Mouse (Mus musculus) thymus, adult 2 months (tissue): ENCODE data around the gene Hbq1a.

ENCODE experiments used
- CTCF ChIP-seq: fragments of 200-500 bp; IDR thresholded peaks from 2 replicates; pipeline ENCODE4 v1.5.1; 2012; ENCODE audit warnings: mild to moderate bottlenecking, control low read depth, low read length, moderate library complexity, borderline replicate concordance; ENCODE audit not compliant: control insufficient read depth, poor library complexity, insufficient read depth; ENCODE audit errors: extremely low read depth
- POLR2A ChIP-seq: fragments of 200-500 bp; IDR thresholded peaks from 2 replicates; pipeline ENCODE4 v1.6.1; 2012; ENCODE audit warnings: mild to moderate bottlenecking, low read length, control low read depth, moderate library complexity; ENCODE audit not compliant: control insufficient read depth, poor library complexity, insufficient read depth; ENCODE audit errors: extremely low read depth

DNA sequence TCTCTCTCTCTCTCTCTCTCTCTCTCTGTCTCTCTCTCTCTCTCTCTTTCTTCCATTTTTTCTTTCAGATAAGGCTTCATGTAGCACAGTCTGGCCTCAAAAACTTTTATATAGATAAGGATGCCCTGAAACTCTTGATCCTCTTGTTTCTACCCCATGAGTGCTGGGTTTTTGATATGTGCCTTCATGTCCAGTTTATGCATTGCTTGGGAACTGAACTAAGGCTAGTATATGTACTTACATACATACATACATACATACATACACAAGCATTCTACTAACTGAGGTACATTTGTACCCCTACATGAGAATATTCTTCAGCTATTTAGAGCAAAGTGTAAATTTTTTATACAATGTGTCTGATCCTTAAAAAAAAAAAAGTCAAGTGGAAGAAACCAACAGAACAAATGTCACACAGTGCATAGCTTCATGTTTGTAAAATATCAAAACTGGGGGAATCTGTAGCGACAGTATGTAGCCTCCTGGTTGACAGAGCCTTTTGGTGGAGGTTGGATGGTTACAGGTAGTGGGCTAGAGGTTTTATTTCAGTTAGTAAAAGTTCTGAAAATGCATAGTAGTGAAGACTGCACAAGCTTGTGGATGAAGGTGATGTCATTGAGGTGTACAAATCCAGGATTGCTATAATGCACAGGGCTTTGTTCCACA lies 1.9 kb upstream of the Hbq1a start:
- TF ChIP-seq POLR2A (no peak), CTCF (no peak)
